Mouse (Mus musculus) left cerebral cortex, postnatal 4 days (tissue): Measurements from ENCODE around the gene Mamstr. TPM values are rescaled to one million over a fixed set of nuclear protein-coding genes. Genes with fewer than 3 reads are reported as not detected.

Source experiments
- DNase-seq: peaks from one replicate; pipeline ENCODE4 v3.0.0-alpha.2; 2022
- intact Hi-C: fragments of 180-260 bp; cut with DNase I; formaldehyde crosslinking; loops from one replicate; pipeline ENCODE4 v1.15.1; 2025
- total RNA-seq, 2 experiments: library from RNA; stranded (reverse); gene quantifications; 2 replicates each; pipeline ENCODE4 v1.2.3; 2021

Gene Mamstr
- total RNA-seq, 2 experiments from 2014 or later: 1.7 to 2.6 TPM

DNA sequence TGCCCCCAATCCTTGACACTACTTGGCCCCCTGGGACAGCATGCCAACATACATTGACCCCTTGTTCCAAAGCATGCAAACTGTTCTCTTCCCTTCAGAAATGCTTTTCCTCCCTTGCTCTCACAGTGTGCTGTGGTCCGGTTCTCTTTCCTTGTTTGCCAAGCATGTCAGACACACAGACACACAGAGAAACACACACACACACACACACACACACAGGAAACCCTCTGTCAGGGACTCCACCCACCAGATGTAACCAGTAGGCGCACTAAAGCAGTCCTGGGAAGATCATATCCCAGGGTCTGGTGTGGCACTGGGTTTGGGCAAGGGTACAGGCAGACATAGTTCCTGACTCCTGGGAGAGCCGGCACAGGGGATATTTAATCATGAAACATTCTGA, 47.1 kb downstream of the Mamstr start:
- DNase-seq: no peak
- intact Hi-C loops: loop anchor here (10.0 kb wide), 1 partner anchor 92 kb away; no protein-coding TSS in a partner anchor

DNA sequence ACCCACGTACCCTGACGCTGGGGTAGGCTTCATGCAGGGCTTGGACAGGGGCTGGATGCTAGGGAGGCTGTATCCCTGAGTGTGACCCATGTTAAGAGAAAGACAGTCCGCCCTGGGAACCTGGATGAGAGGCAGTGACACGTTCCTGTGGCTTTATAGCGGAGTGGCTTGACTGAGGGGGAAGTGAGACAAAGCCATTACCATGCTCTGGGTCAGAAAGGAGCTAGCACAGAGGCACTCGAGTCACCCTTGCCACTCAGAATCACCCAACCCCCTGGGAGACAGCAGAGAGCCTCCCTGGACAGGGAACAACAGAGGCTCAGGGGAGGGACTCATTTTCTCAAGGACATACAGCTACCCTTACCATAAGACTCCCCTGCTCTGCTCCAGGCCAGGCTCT, 49.3 kb downstream of the Mamstr start:
- DNase-seq: no peak
- intact Hi-C loops: loop anchor here (10.0 kb wide), 1 partner anchor 94 kb away; no protein-coding TSS in a partner anchor

DNA sequence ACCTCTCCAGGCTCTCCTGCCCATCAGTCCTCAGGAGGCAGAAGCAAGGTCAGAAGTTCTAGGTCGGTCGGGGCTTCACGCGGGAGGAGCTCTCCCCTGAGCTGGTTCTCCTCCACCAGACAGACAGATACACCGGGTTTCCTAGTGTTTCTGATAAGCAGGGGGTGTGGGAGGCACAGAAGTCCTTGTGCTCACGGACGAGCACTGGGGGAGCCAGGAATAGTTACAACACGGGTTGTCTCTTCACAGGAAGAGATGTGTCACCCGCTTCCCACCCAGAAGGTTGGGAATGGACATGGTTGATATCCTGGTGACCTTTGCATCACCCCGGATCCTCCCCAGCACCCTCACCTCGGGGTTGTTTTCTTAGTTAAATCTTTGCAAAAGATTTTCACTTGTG, 50.0 kb downstream of the Mamstr start:
- DNase-seq: no peak
- intact Hi-C loops: loop anchor here (10.0 kb wide), 1 partner anchor 95 kb away; no protein-coding TSS in a partner anchor

GRCm38 (mm10) chr7:45692364-45692763, 52.6 kb downstream of the Mamstr start:
- intact Hi-C loops: no loop called here
- no peak for DNase-seq

DNA sequence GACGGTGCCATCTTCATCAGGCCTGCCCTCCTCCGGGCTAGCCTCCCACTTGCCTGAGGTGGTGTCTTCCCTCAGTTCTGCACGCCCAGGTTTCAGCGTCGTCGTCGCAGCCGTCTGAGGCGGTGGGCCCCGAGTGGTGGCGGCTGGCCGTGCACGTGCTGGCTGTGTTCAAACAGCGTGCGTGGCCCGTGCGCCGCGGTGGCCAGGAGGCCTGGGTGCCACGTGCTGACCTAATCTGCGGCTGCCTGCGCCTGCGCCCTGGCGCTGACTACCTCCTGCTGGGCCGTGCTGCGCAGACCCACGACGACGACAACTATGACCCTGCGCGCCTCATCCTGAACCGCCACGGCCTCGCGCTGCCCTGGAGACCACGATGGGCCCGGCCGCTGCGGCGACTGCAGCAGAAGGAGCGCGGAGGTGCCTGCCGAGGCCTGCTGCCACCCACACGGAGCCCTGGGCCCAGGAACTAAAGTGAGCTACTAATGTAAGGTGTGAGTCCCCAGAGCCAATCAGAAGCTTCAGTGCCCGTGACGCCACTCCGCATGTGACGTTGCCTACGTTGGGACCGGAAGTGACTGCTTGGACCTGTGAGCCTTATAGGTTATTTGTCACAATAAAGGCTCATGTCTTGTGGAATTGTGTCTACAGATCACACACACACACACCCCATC, 54.3 kb downstream of the Mamstr start, which contains the start of gene Sec1:
Gene Sec1 (minus strand): TSS at position 482 of the 671 bp plus-strand sequence.
- intact Hi-C loops: no loop called here
- no peak for DNase-seq

- no peak for DNase-seq
- intact Hi-C loops: no loop called here
These were observed 55.3 kb downstream of the Mamstr start for GRCm38 (mm10) chr7:45695098-45695497.

Other genes starting within 250 kb of the Mamstr start
- 100 to 1,000 TPM; 453 to 460 TPM for gene Snrnp70, start 244.2 kb upstream of the Mamstr start, total RNA-seq
- under 1 TPM in 1 of 2 experiments, not detected in 1; 0.16 TPM for gene Kcna7, start 234.3 kb upstream of the Mamstr start, total RNA-seq
- gene Ntf5, start 226.3 kb upstream of the Mamstr start, total RNA-seq: under 1 TPM in 1 of 2 experiments, not detected in 1; 0.30 TPM
- gene Lhb, start 219.2 kb upstream of the Mamstr start, total RNA-seq: not detected
- 10 to 100 TPM; 17.8 to 18.7 TPM for gene Gys1, start 205.1 kb upstream of the Mamstr start, total RNA-seq
- 10 to 100 TPM; 54.2 to 60.3 TPM for gene Ruvbl2, start 201.9 kb upstream of the Mamstr start, total RNA-seq
- 100 to 1,000 TPM; 708 to 725 TPM for gene Ftl1, start 180.1 kb upstream of the Mamstr start, total RNA-seq
- gene Bax, start 173.1 kb upstream of the Mamstr start, total RNA-seq: 100 to 1,000 TPM; 116 to 119 TPM
- under 1 TPM; 0.22 to 0.24 TPM for gene Tulp2, start 158.1 kb upstream of the Mamstr start, total RNA-seq
- not detected for gene Gm45808, start 153.2 kb upstream of the Mamstr start, total RNA-seq
- 1 to 10 TPM; 2.6 to 3.2 TPM for gene Dhdh, start 151.2 kb upstream of the Mamstr start, total RNA-seq
- gene Nucb1, start 129.6 kb upstream of the Mamstr start, total RNA-seq: 100 to 1,000 TPM; 110 to 116 TPM
- gene Ppp1r15a, start 113.7 kb upstream of the Mamstr start, total RNA-seq: 10 to 100 TPM; 19.0 to 24.6 TPM
- 1 to 10 TPM in 1 of 2 experiments, under 1 TPM in 1; 0.90 to 2.7 TPM for gene Plekha4, start 113.6 kb upstream of the Mamstr start, total RNA-seq
- not detected for gene Hsd17b14, start 85.1 kb upstream of the Mamstr start, total RNA-seq
- gene Bcat2, start 69.8 kb upstream of the Mamstr start, total RNA-seq: 10 to 100 TPM; 22.9 to 25.3 TPM
- gene Fgf21, start 24.5 kb upstream of the Mamstr start, total RNA-seq: not detected
- gene Fut1, start 22.7 kb upstream of the Mamstr start, total RNA-seq: under 1 TPM in 1 of 2 experiments, not detected in 1; 0.14 TPM
- gene Izumo1, start 18.2 kb upstream of the Mamstr start, total RNA-seq: under 1 TPM in 1 of 2 experiments, not detected in 1; 0.20 TPM
- gene Rasip1, start 12.5 kb upstream of the Mamstr start, total RNA-seq: 10 to 100 TPM; 23.5 to 25.1 TPM
- gene Fut2, start 26.4 kb downstream of the Mamstr start, total RNA-seq: not detected
- gene Ntn5, start 44.0 kb downstream of the Mamstr start, total RNA-seq: under 1 TPM in 1 of 2 experiments, not detected in 1; 0.34 TPM
- under 1 TPM; 0.18 to 0.20 TPM for gene Sec1, start 54.4 kb downstream of the Mamstr start, total RNA-seq
- gene Car11, start 59.9 kb downstream of the Mamstr start, total RNA-seq: 100 to 1,000 TPM; 136 to 144 TPM
- 10 to 100 TPM; 19.1 to 22.2 TPM for gene Dbp, start 65.1 kb downstream of the Mamstr start, total RNA-seq
- 100 to 1,000 TPM; 640 to 672 TPM for gene Rpl18, start 75.5 kb downstream of the Mamstr start, total RNA-seq
- 10 to 100 TPM; 23.6 to 24.6 TPM for gene Sphk2, start 78.0 kb downstream of the Mamstr start, total RNA-seq
- 1 to 10 TPM in 1 of 2 experiments, under 1 TPM in 1; 0.62 to 1.1 TPM for gene Fam83e, start 81.2 kb downstream of the Mamstr start, total RNA-seq
- gene Spaca4, start 85.8 kb downstream of the Mamstr start, total RNA-seq: not detected
- 100 to 1,000 TPM; 304 to 352 TPM for gene Lmtk3, start 143.8 kb downstream of the Mamstr start, total RNA-seq
- 1 to 10 TPM; 4.9 to 5.5 TPM for gene Sult2b1, start 144.7 kb downstream of the Mamstr start, total RNA-seq
- 100 to 1,000 TPM; 249 TPM for gene Cyth2, start 174.6 kb downstream of the Mamstr start, total RNA-seq
- gene Kcnj14, start 184.8 kb downstream of the Mamstr start, total RNA-seq: 1 to 10 TPM; 1.6 to 2.1 TPM
- 10 to 100 TPM; 31.8 to 35.5 TPM for gene Grwd1, start 191.0 kb downstream of the Mamstr start, total RNA-seq
- gene Kdelr1, start 232.8 kb downstream of the Mamstr start, total RNA-seq: 100 to 1,000 TPM in 1 of 2 experiments, 10 to 100 TPM in 1; 98.9 to 109 TPM
- 10 to 100 TPM; 31.9 to 39.5 TPM for gene Grin2d, start 238.4 kb downstream of the Mamstr start, total RNA-seq